Mouse (Mus musculus) cerebellum, adult 2 months (tissue): Measurements from ENCODE around the gene Ebf1.

Experiments
- CTCF ChIP-seq: fragments of 200-500 bp; IDR thresholded peaks from 2 replicates; pipeline ENCODE4 v1.5.1; 2011; ENCODE audit warnings: low read depth, mild to moderate bottlenecking, control low read depth, low read length, moderate library complexity, borderline replicate concordance; ENCODE audit not compliant: insufficient read depth
- POLR2A ChIP-seq: fragments of 200-500 bp; IDR thresholded peaks from 2 replicates; pipeline ENCODE4 v1.6.1; 2011; ENCODE audit warnings: low read length, control low read depth, borderline replicate concordance; ENCODE audit not compliant: insufficient read depth

DNA sequence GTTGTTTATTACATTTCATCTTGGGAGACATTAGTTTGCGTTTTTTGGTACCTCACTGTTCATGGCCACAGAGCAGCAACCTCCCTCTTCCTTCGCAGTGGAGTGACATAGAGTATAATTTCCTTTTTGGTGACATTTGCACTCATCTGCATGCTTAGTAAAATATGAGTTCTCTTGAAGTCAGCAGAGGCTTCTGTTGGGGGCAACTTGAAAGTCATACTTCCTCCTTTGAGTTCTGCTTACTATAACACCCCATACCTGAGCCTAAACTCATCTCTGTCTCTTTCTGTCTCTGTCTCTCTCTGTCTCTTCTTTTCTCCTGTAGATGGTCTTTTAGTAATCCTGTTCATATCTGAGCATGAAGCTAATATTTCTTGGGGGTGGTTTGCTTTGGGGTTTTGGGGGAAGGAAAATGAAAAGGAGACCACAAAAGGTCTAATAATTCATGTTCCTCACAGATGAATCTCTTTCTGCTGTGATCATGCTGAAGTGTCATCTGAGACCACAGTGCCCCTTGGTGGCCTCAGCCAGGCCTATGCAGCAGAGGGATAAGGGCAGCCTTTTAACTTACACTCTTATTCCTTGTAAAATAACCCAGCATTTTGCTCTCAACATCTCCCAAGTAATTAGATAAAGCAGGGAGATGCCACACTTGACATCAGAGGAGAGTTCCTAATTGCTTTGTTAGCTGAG is 16.0 kb downstream of the Ebf1 start:
- TF ChIP-seq CTCF (no peak), POLR2A (no peak)
